Mouse (Mus musculus) hindbrain, embryonic 16.5 days (tissue): Measurements from ENCODE around the gene Cdk5. TPM values are rescaled to one million over a fixed set of nuclear protein-coding genes. Genes with fewer than 3 reads are reported as not detected.

Experiments
- ATAC-seq: fragments of 200-750 bp; cut with Nextera tagmentation; 2 replicates; pipeline ENCODE4 v1.8.0; 2017; ENCODE audit warnings: moderate TSS enrichment, moderate library complexity
- H3K27ac ChIP-seq: fragments of 300-500 bp; sonication (generic); 2 replicates; pipeline ENCODE4 v1.5.1; 2014; ENCODE audit warnings: low read depth, mild to moderate bottlenecking, control low read depth, low read length, moderate library complexity
- H3K27me3 ChIP-seq: fragments of 300-500 bp; sonication (generic); replicated peaks from 2 replicates; pipeline ENCODE4 v1.6.1; 2014; ENCODE audit warnings: low read length; ENCODE audit not compliant: control insufficient read depth, insufficient read depth
- H3K36me3 ChIP-seq: fragments of 300-500 bp; sonication (generic); 2 replicates; pipeline ENCODE4 v1.6.1; 2014; ENCODE audit warnings: mild to moderate bottlenecking, low read length, moderate library complexity, mixed read lengths; ENCODE audit not compliant: control insufficient read depth, insufficient read depth
- H3K4me1 ChIP-seq: fragments of 300-500 bp; sonication (generic); 2 replicates; pipeline ENCODE4 v1.6.1; 2014; ENCODE audit warnings: low read depth, low read length; ENCODE audit not compliant: control insufficient read depth, insufficient read depth
- H3K4me2 ChIP-seq: fragments of 300-500 bp; sonication (generic); 2 replicates; pipeline ENCODE4 v1.6.1; 2014; ENCODE audit warnings: mild to moderate bottlenecking, low read length, control low read depth, moderate library complexity
- H3K4me3 ChIP-seq: fragments of 300-500 bp; sonication (generic); 2 replicates; pipeline ENCODE4 v1.5.1; 2014; ENCODE audit warnings: mild to moderate bottlenecking, low read length, control low read depth, moderate library complexity
- H3K9ac ChIP-seq: fragments of 300-500 bp; sonication (generic); 2 replicates; pipeline ENCODE4 v1.6.1; 2014; ENCODE audit warnings: low read depth, mild to moderate bottlenecking, control low read depth, low read length, moderate library complexity
- H3K9me3 ChIP-seq: fragments of 300-500 bp; sonication (generic); 2 replicates; pipeline ENCODE4 v1.6.1; 2014; ENCODE audit warnings: mild to moderate bottlenecking, low read length, moderate library complexity; ENCODE audit not compliant: control insufficient read depth
- WGBS: fragments of 180-500 bp; shearing (Covaris S2); extraction: QIAGEN DNeasy Blood & Tissue Kit; methylation state at CpG from one replicate; pipeline ENCODE4 v1.1.7; 2014; 5-methylcytosine and 5-hydroxymethylcytosine counted together
- polyA plus RNA-seq: library from polyadenylated mRNA; unstranded; fragments of >200 nt; fragmentation: Nextera tagmentation; extraction: Ambion mirVana; gene quantifications from 2 replicates; pipeline ENCODE4 v1.2.1, GENCODE M21; 2015

The Cdk5 gene
- polyA plus RNA-seq, 1 experiment from 2014 or later, result 140 TPM

GRCm38 (mm10) chr5:24452030-24452690, 28.8 kb upstream of the Cdk5 start, which contains the start of gene Agap3:
Agap3 (plus strand) TSS chr5:24452177.
- peak within 1 kb of the TSS; percentile 97 for H3K4me3 ChIP-seq
- H3K9ac ChIP-seq, result peak within 1 kb of the TSS; percentile 95
- peak; percentile 1; the same call in 1 of the 2 replicates for ATAC-seq
- peak within 1 kb of the TSS; percentile 97 for H3K4me2 ChIP-seq
- H3K27me3 ChIP-seq, result no peaks in the 10 kb centered on the region
- H3K9me3 ChIP-seq, result no peaks in the 10 kb centered on the region
- peak within 1 kb of the TSS; percentile 86 for H3K27ac ChIP-seq
- H3K4me1 ChIP-seq, result peaks cover 47% of the 10 kb centered on the region
- no peaks in the 10 kb centered on the region for H3K36me3 ChIP-seq
- WGBS, result under 1% methylated on average over 49 of the region's 85 CpGs

GRCm38 (mm10) chr5:24451264-24452029, 28.1 kb upstream of the Cdk5 start:
- WGBS, result 1% methylated on average over 40 of the region's 66 CpGs
- Histone ChIP-seq H3K9ac (peak overlapping the region; percentile 95), H3K4me2 (peak overlapping the region; percentile 97), H3K36me3 (no peaks in the 10 kb centered on the region), H3K4me1 (peaks cover 53% of the 10 kb centered on the region), H3K27ac (peak overlapping the region; percentile 86), H3K4me3 (peak overlapping the region; percentile 97), H3K9me3 (no peaks in the 10 kb centered on the region), H3K27me3 (no peaks in the 10 kb centered on the region)
- peak; percentile 72 for ATAC-seq

- 1% methylated on average over 34 of the region's 34 CpGs for WGBS
- H3K36me3 ChIP-seq, result no peaks in the 10 kb centered on the region
- peak within 1 kb of the TSS; percentile 60 for H3K4me3 ChIP-seq
- peak within 1 kb of the TSS; percentile 5 for H3K27ac ChIP-seq
- ATAC-seq, result peak; percentile 63
- H3K4me2 ChIP-seq, result peak within 1 kb of the TSS; percentile 64
- H3K27me3 ChIP-seq, result no peaks in the 10 kb centered on the region
- peak within 1 kb of the TSS; percentile 76 for H3K9ac ChIP-seq
- H3K4me1 ChIP-seq, result peaks cover 32% of the 10 kb centered on the region
- no peaks in the 10 kb centered on the region for H3K9me3 ChIP-seq
Observed at GRCm38 (mm10) chr5:24447624-24448298, 24.4 kb upstream of the Cdk5 start, which contains the start of gene Tmub1. Tmub1 (minus strand) TSS chr5:24447854.

- Histone ChIP-seq H3K27me3 (no peaks in the 10 kb centered on the region), H3K9me3 (no peaks in the 10 kb centered on the region), H3K4me3 (no peak overlapping the region), H3K4me1 (peaks cover 32% of the 10 kb centered on the region), H3K4me2 (peak overlapping the region; percentile 64), H3K27ac (no peak overlapping the region), H3K9ac (no peak overlapping the region), H3K36me3 (no peaks in the 10 kb centered on the region)
- no peak for ATAC-seq
- 93% methylated on average over 7 of the region's 7 CpGs for WGBS
Observed at GRCm38 (mm10) chr5:24446630-24447029, 23.3 kb upstream of the Cdk5 start.

- Histone ChIP-seq H3K4me1 (peaks cover 27% of the 10 kb centered on the region), H3K9me3 (no peaks in the 10 kb centered on the region), H3K36me3 (0 out of 2 replicates have a peak, but pooled peaks cover 2% of the 10 kb centered on the region), H3K9ac (peak overlapping the region; percentile 95), H3K27ac (peak overlapping the region; percentile 89), H3K4me3 (peak overlapping the region; percentile 68), H3K4me2 (peak overlapping the region; percentile 90), H3K27me3 (no peaks in the 10 kb centered on the region)
- 58% methylated on average over 20 of the region's 20 CpGs for WGBS
- ATAC-seq, result no peak
Observed at GRCm38 (mm10) chr5:24445428-24446080, 22.2 kb upstream of the Cdk5 start.

- WGBS, result under 1% methylated on average over 50 of the region's 60 CpGs
- ATAC-seq, result peak; percentile 83
- H3K27me3 ChIP-seq, result no peaks in the 10 kb centered on the region
Observed at GRCm38 (mm10) chr5:24444746-24445427, 21.6 kb upstream of the Cdk5 start, which contains the start of gene Fastk. Fastk (minus strand) TSS chr5:24445287.

GRCm38 (mm10) chr5:24443927-24444326, 20.6 kb upstream of the Cdk5 start:
- Histone ChIP-seq H3K9me3 (no peaks in the 10 kb centered on the region), H3K4me3 (peak overlapping the region; percentile 68), H3K36me3 (peaks cover 10% of the 10 kb centered on the region; the same call in 1 of the 2 replicates), H3K27me3 (no peaks in the 10 kb centered on the region), H3K4me2 (peak overlapping the region; percentile 90), H3K9ac (peak overlapping the region; percentile 95), H3K27ac (no peak overlapping the region), H3K4me1 (peaks cover 27% of the 10 kb centered on the region)
- WGBS, result 88% methylated on average over 12 of the region's 12 CpGs
- no peak for ATAC-seq

More at GRCm38 (mm10) chr5:24444746-24445427, 21.6 kb upstream of the Cdk5 start, which contains the start of gene Fastk:
- peaks cover 6% of the 10 kb centered on the region; the same call in 1 of the 2 replicates for H3K36me3 ChIP-seq
- peaks cover 27% of the 10 kb centered on the region for H3K4me1 ChIP-seq
- peak within 1 kb of the TSS; percentile 95 for H3K9ac ChIP-seq
- no peaks in the 10 kb centered on the region for H3K9me3 ChIP-seq
- H3K4me2 ChIP-seq, result peak within 1 kb of the TSS; percentile 90
- H3K27ac ChIP-seq, result peak within 1 kb of the TSS; percentile 89
- peak within 1 kb of the TSS; percentile 68 for H3K4me3 ChIP-seq

GRCm38 (mm10) chr5:24443204-24443603, 19.9 kb upstream of the Cdk5 start:
- Histone ChIP-seq H3K27me3 (no peaks in the 10 kb centered on the region), H3K36me3 (peaks cover 10% of the 10 kb centered on the region), H3K27ac (no peak overlapping the region), H3K9ac (no peak overlapping the region), H3K9me3 (no peaks in the 10 kb centered on the region), H3K4me3 (no peak overlapping the region), H3K4me2 (no peak overlapping the region), H3K4me1 (peaks cover 26% of the 10 kb centered on the region)
- no peak for ATAC-seq
- 94% methylated on average over 7 of the region's 7 CpGs for whole genome bisulfite sequencing
